Mouse (Mus musculus) heart, adult 2 months (tissue): ENCODE data around the gene Nup188.

Experiments
- CTCF ChIP-seq: fragments of 200-600 bp; IDR thresholded peaks from 2 replicates; pipeline ENCODE4 v1.8.1; 2022; ENCODE audit warnings: antibody characterized with exemption, mild to moderate bottlenecking, moderate library complexity
- EP300 ChIP-seq: fragments of 200-500 bp; IDR thresholded peaks from 2 replicates; pipeline ENCODE4 v1.6.1; 2011; ENCODE audit warnings: low read depth, low read length, control low read depth; ENCODE audit not compliant: insufficient read depth
- POLR2A ChIP-seq: fragments of 200-500 bp; IDR thresholded peaks from 2 replicates; pipeline ENCODE4 v1.6.1; 2011; ENCODE audit warnings: mild to moderate bottlenecking, low read depth, low read length, control low read depth; ENCODE audit not compliant: insufficient read depth

- TF ChIP-seq CTCF (no peak), POLR2A (no peak), EP300 (no peak)
These were observed 70.1 kb downstream of the Nup188 start for GRCm38 (mm10) chr2:30356266-30356665.
